Mouse (Mus musculus) lung, postnatal 0 days (tissue): ENCODE results near the gene Esp34. TPM values are rescaled to one million over a fixed set of nuclear protein-coding genes. Genes with fewer than 3 reads are reported as not detected.

Source experiments
- ATAC-seq: fragments of 200-750 bp; cut with Nextera tagmentation; 2 replicates; pipeline ENCODE4 v1.8.0; 2017; ENCODE audit warnings: moderate library complexity
- DNase-seq: peaks from one replicate; pipeline ENCODE4 v3.0.0-alpha.2; 2016; ENCODE audit warnings: low spot score
- H3K27ac ChIP-seq: fragments of 300-500 bp; sonication (generic); 2 replicates; pipeline ENCODE4 v1.5.1; 2014; ENCODE audit warnings: antibody characterized with exemption, mild to moderate bottlenecking, low read length, mixed read lengths
- H3K27me3 ChIP-seq: fragments of 300-500 bp; sonication (generic); replicated peaks from 2 replicates; pipeline ENCODE4 v1.6.1; 2014; ENCODE audit warnings: low read length, mixed read lengths; ENCODE audit not compliant: insufficient read depth
- H3K36me3 ChIP-seq: fragments of 300-500 bp; sonication (generic); 2 replicates; pipeline ENCODE4 v1.6.1; 2014; ENCODE audit warnings: low read length, mixed read lengths; ENCODE audit not compliant: insufficient read depth
- H3K4me1 ChIP-seq: fragments of 300-500 bp; sonication (generic); 2 replicates; pipeline ENCODE4 v1.6.1; 2014; ENCODE audit warnings: antibody characterized with exemption, low read depth, low read length, mixed read lengths; ENCODE audit not compliant: insufficient read depth
- H3K4me2 ChIP-seq: fragments of 300-500 bp; sonication (generic); replicated peaks from 2 replicates; pipeline ENCODE4 v1.6.1; 2014; ENCODE audit warnings: low read depth, mild to moderate bottlenecking, low read length, moderate library complexity, mixed read lengths
- H3K4me3 ChIP-seq: fragments of 300-500 bp; sonication (generic); 2 replicates; pipeline ENCODE4 v1.5.1; 2014; ENCODE audit warnings: low read depth, low read length
- H3K9ac ChIP-seq: fragments of 300-500 bp; sonication (generic); replicated peaks from 2 replicates; pipeline ENCODE4 v1.6.1; 2014; ENCODE audit warnings: low read depth, mild to moderate bottlenecking
- H3K9me3 ChIP-seq: fragments of 300-500 bp; sonication (generic); 2 replicates; pipeline ENCODE4 v1.6.1; 2016; ENCODE audit warnings: low read length, mixed read lengths
- CTCF ChIP-seq: IDR thresholded peaks from 2 replicates; pipeline ENCODE4 v1.5.1; 2016; ENCODE audit warnings: antibody characterized with exemption, mild to moderate bottlenecking
- EP300 ChIP-seq: IDR thresholded peaks from 2 replicates; pipeline ENCODE4 v1.6.1; 2016; ENCODE audit warnings: antibody characterized with exemption, mild to moderate bottlenecking, control low read depth
- WGBS: fragments of 180-500 bp; shearing (Covaris S2); extraction: QIAGEN DNeasy Blood & Tissue Kit; methylation state at CpG from one replicate; pipeline ENCODE4 v1.1.7; 2014; 5-methylcytosine and 5-hydroxymethylcytosine counted together
- polyA plus RNA-seq: library from polyadenylated mRNA; unstranded; fragments of >200 nt; fragmentation: Nextera tagmentation; extraction: Ambion mirVana; gene quantifications from 2 replicates; pipeline ENCODE4 v1.2.1, GENCODE M21; 2015

Esp34 gene
- polyA plus RNA-seq: not detected in 2 replicates

- Histone ChIP-seq H3K9me3 (no peaks in the 10 kb centered on the region), H3K4me1 (no peaks in the 10 kb centered on the region), H3K27me3 (no peaks in the 10 kb centered on the region), H3K27ac (no peak within 1 kb of the TSS), H3K4me2 (no peak within 1 kb of the TSS), H3K4me3 (no peak within 1 kb of the TSS), H3K36me3 (no peaks in the 10 kb centered on the region), H3K9ac (no peak within 1 kb of the TSS)
- DNase-seq: no peak
- whole genome bisulfite sequencing: 90% methylated on average over 1 of the region's 1 CpGs
- no peak for ATAC-seq
- TF ChIP-seq CTCF (no peak), EP300 (no peak)
These were observed at the start of gene Esp34 for GRCm38 (mm10) chr17:38553892-38554291. Esp34 (plus strand) TSS chr17:38554192.

GRCm38 (mm10) chr17:38562527-38562926, 8.5 kb downstream of the Esp34 start:
- WGBS: 55% methylated on average over 5 of the region's 5 CpGs
- Histone ChIP-seq H3K27ac (no peak overlapping the region), H3K4me1 (no peaks in the 10 kb centered on the region), H3K27me3 (no peaks in the 10 kb centered on the region), H3K4me3 (no peak overlapping the region), H3K9ac (no peak overlapping the region), H3K4me2 (no peak overlapping the region), H3K9me3 (no peaks in the 10 kb centered on the region; the same call in 1 of the 2 replicates), H3K36me3 (no peaks in the 10 kb centered on the region)
- no peak for TF ChIP-seq CTCF
- no peak for TF ChIP-seq EP300
- DNase-seq: no peak
- no peak for ATAC-seq

Other genes starting within 250 kb of the Esp34 start
- gene Olfr137, start 246.6 kb upstream of the Esp34 start, polyA plus RNA-seq: not detected in 2 replicates
- not detected in 2 replicates for gene Olfr136, start 224.4 kb upstream of the Esp34 start, polyA plus RNA-seq
- not detected in 2 replicates for gene Esp36, start 134.0 kb upstream of the Esp34 start, polyA plus RNA-seq
- not detected in 2 replicates for gene Esp31, start 85.3 kb downstream of the Esp34 start, polyA plus RNA-seq